Mouse (Mus musculus): Measurements from ENCODE around the gene Nprl3.
A peak's percentile ranks its signal among the peaks of the same experiment; 100 is the strongest.

GRCm38 (mm10) chr11:32205058-32205873 is 62.2 kb downstream of the Nprl3 start, which contains the start of gene Snrnp25:
- TF ChIP-seq CTCF (IDR thresholded peaks at IDR 0.05; ENCODE audit: extremely low read depth, insufficient read length, insufficient replicate concordance, low read depth, low read length) (peak; percentile 50; the same call in 1 of the 2 replicates), POLR2A (IDR thresholded peaks at IDR 0.05; ENCODE audit: low read depth, low read length) (peak; percentile 78)

Data from small intestine, adult 2 months (tissue).